Mouse (Mus musculus) v-Abl transformed pro-B cells (cell line): ENCODE results near the gene Plekhm3.

Experiments used
- in situ Hi-C, 2 experiments: fragments of 400-800 bp; cut with MboI; formaldehyde crosslinking; loops; one replicate each; pipeline ENCODE4 v1.15.1; 2025; ENCODE audit not compliant: unreplicated experiment in 2 of 2

The Plekhm3 gene

GRCm38 (mm10) chr1:64792521-64793233, 163.9 kb downstream of the Plekhm3 start:
- in situ Hi-C loops, result no loop called here

- in situ Hi-C loops, result no loop called here
These were observed 164.8 kb downstream of the Plekhm3 start for GRCm38 (mm10) chr1:64791826-64792225.

- in situ Hi-C loops, result no loop called here
These were observed 165.5 kb downstream of the Plekhm3 start for GRCm38 (mm10) chr1:64790806-64791790.

- in situ Hi-C loops, result no loop called here
These were observed 168.7 kb downstream of the Plekhm3 start for GRCm38 (mm10) chr1:64787701-64788515.

GRCm38 (mm10) chr1:64779863-64780262, 176.8 kb downstream of the Plekhm3 start:
- in situ Hi-C loops, result no loop called here

DNA sequence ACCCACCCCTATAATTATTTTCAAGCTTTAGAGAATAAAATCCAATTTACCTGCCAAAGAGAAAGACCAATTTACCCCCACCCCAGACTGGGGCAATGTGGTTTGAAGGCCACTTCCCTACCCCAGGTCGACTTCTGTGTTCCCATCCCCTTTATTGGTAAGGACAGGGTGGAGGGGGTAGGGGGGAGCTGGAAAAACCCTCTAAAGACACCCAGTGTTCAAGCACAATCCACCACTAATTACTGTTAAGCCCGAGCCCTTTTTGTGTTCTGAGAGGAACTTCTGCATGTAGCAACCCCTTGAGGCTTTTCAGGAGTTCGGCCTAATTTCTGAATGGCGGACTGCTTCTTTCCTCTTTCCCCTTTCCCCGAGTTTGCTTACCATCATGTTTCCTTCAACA, 177.2 kb downstream of the Plekhm3 start:
- in situ Hi-C loops, result no loop called here

DNA sequence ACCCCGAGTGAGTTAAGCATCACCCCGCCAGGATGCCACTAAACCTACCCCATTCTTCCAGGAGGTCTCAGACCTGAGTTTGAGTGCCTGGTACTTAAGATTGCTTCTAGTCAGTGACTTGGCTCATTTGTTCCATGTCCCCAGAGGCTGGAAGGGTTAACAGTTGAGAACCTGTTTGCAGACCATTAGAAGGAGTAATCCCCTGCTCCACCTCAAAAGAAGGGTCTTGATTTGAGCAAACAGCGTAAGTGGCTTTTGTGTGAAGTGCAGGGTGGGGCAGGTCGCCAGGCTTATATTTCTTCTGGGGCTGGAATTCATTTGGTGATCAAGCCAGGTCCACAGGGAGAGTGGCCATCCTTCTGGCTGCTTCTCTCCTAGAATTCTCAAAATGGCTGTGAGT, 183.3 kb downstream of the Plekhm3 start:
- in situ Hi-C loops, result no loop called here

DNA sequence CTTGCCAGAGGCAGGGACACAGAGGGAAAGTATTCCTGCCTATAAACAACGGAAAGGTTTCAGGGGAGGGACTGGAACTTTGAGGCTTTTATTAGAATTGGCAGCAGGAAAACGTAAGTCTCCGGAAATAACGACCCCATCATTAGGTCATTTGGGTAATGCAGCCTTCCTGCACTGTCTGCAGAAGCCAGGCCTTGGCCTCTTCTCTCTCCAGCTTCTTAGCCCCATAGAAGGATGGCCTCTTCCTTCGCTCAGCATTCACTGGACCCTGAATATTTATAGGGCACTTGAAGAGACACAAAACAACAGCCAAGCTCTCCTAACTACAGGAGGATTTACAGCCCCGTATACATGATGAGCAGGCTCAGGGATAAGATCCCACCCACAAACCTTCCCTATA, 186.5 kb downstream of the Plekhm3 start:
- in situ Hi-C loops, result no loop called here

GRCm38 (mm10) chr1:64761646-64762045, 195.0 kb downstream of the Plekhm3 start:
- in situ Hi-C loops, result no loop called here

GRCm38 (mm10) chr1:64757766-64758165, 198.9 kb downstream of the Plekhm3 start:
- in situ Hi-C loops, result no loop called here

GRCm38 (mm10) chr1:64757254-64757653, 199.4 kb downstream of the Plekhm3 start:
- in situ Hi-C loops, result no loop called here

DNA sequence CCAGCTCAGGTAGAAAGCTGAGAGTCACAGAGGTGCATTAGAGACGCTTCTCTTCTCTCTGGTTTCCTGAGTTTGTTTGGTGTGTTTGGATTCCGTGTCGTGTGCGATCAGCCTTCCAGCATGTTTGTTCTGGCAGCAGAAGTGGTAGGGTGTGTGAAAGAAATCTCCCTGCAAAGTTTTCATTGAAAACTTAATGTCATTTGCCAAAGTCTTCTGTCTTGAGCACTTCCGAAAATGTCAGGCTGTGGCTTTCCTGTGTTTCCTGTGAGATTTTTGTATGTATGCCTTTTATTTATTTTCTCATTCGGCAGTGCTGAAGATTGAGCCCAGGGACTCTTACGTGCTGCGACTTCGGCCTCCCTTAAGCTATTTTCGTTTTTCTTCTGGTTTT, 200.0 kb downstream of the Plekhm3 start:
- in situ Hi-C loops, result no loop called here

DNA sequence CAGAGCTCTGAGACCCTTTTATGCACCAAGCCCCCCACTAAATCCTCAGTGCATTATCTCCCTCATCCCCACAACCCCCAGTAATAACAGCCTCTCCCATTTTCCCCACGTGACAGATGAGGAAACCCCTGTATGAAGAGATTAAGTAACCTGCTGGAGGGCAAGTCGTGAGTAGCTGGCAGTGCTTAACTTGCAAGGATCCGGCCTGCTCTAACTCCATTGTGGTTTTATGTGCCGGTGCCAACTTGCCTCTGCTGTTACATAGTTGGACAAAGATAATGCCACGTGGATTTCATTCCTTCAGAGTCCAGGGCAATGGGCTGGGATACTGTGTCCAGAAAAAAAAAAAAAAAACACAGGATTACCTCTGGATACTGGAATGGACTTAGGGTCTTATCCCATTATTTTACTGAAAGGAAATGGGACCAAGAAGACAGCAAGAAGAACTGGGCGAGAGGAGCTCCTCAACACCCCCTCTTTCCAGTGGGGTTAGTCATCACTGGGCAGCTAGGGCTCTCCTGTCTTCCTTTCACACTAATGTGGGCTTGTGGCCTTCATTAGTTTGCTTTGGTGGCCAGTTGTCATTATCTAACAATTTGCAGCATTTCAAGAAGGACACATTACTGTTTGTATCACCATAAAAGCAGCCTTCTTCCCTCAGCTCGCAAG, 200.5 kb downstream of the Plekhm3 start:
- in situ Hi-C loops, result no loop called here

- in situ Hi-C loops, result no loop called here
These were observed 202.0 kb downstream of the Plekhm3 start for GRCm38 (mm10) chr1:64754658-64755057.

- in situ Hi-C loops, result no loop called here
These were observed 203.0 kb downstream of the Plekhm3 start for GRCm38 (mm10) chr1:64753668-64754067.

DNA sequence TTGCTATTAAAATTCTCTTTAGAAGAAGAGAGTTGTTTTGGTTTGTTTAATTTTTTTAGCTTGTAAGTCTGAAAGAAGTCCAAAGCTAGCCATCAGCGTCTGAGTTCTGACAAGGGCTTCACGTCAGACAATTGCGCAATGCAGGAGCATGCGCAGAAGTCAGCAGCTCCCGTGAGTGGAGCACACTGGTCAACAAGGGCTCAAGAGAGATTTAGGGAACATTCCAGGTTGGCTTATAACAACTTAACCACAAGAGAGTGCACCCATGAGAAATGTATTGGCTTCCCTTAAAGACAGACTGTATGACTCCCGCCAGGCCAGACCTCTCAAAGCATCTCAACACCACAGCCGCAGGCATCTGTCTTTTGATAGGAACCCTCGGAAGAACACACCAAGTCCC, 203.5 kb downstream of the Plekhm3 start:
- in situ Hi-C loops, result no loop called here

DNA sequence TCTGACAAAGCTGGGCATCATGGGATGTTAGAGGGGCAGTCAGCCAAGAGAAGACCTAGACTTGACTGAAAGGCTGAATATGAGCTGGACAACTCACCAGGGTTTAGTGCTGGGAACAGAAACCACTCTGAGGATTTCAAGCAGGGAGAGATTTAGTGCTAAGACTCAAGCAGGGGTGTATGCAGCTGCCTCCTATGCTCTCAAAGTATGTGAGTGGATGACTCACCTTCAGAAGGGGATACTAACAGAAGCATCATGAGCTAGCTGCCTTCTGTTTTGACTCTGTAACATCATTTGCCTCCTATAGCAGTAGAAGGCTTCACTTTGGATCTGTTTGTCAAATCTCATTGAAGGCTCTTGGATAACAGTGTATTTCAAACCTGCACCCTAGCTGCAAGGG, 212.0 kb downstream of the Plekhm3 start:
- in situ Hi-C loops, result no loop called here

DNA sequence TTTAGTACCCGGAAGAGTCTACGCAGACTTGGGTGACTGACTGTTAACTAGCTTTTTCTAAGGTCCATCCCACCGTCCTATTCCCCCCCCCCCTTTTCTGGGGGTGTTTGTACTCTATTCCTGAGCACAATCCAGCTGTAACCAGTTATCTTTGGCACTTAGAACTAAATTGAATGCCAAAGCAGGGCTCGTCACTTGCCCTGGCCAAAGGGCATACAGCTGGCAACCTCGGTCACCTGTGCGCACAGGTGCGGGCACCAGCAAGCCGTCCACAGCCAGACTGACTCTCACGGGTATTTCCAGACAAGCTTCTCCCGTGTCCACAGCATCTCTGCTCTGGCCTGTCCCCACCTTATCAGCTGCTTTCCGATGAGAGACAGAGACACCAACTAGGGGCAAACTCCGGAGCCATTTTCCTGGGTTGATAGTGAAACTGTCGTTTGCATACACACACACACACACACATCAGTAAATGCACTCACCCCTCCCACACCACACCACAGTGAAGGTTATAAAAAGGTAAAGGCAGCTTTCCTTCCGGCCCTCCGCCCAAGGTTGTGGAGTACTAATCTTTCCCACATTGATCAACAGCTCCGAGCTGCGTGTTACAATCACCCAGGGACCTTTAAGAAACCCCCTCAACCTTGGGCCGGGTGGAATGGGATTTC, 213.7 kb downstream of the Plekhm3 start:
- in situ Hi-C loops, result no loop called here

DNA sequence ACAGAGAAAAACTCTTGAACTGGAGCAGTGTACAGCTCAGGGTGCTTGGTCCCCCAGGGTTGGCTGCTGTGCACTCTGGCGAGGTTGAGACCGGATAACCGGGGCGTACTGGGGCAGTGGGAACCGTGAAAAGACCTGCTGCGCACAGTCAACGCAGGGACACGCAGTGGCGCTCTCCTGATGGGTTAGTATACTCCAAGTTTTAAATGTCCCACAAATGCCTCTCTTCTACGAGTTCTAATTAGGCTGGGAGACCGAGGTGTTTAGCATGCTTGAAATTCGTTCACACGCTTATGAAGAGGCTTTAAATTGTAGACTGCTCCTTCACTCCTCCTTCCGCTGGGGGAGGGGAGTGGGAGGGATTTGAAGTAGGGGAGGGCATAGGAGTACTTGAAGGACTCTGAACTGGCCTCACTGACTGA, 218.0 kb downstream of the Plekhm3 start:
- in situ Hi-C loops, result no loop called here

DNA sequence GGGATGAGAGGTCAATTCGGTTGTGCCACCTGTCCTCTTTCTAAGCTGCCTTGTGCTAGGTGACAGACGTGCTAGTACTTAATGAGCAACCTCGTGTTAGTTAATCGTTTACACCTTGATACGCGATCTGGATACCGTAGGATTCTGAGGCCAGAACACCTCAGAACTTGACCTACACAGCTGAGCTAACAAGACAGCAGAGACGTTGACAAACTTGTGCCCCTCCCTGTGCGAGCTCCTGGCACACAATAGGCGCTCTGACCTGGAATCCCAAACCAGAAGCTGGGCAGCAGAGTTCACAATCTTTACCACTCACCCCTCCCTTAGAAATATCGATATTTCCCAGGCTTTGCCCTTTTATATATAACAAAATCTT, 218.5 kb downstream of the Plekhm3 start:
- in situ Hi-C loops, result no loop called here
